Mouse (Mus musculus): Measurements from ENCODE around the gene Atp6v1a.

DNA sequence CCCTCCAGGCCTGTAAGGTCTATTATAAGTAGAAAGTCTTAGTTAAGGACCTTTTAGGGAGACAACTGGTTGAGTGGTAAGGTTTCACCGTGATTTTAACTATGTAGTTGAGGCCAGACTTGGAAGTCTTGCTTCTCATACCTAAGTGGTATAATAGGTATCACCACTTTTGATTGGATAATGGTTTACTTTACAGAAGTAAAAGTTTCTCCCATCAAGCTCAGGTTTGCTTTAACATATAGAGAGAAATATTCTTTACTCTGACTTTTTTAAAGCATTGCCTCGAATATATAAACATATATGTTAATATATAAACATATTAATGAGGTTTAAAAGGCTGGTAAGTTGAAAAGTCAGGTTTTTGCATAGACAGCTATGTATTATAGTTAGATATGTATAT, 24.3 kb upstream of the Atp6v1a start:
- TF ChIP-seq GATA2 (IDR thresholded peaks at IDR 0.05; ENCODE audit: borderline replicate concordance, low read depth, low read length) (no peak), CTCF (IDR thresholded peaks at IDR 0.05; ENCODE audit: low read depth, low read length) (no peak), TAL1 (conservative IDR thresholded peaks at IDR 0.05; ENCODE audit: low read depth, low read length) (no peak), GATA1 (IDR thresholded peaks at IDR 0.05; ENCODE audit: borderline replicate concordance, low read length) (no peak)

All from G1E (cell line).